Mouse (Mus musculus) small intestine, adult 2 months (tissue): ENCODE measurements around the gene Hadha.

Source experiments
- CTCF ChIP-seq: fragments of 200-500 bp; IDR thresholded peaks from 2 replicates; pipeline ENCODE4 v1.5.1; 2012; ENCODE audit warnings: low read depth, mild to moderate bottlenecking, control low read depth, inconsistent platforms, low read length, moderate library complexity, mixed read lengths; ENCODE audit not compliant: insufficient replicate concordance, insufficient read length; ENCODE audit errors: extremely low read depth
- POLR2A ChIP-seq: fragments of 200-500 bp; IDR thresholded peaks from 2 replicates; pipeline ENCODE4 v1.6.1; 2012; ENCODE audit warnings: low read depth, mild to moderate bottlenecking, control low read depth, inconsistent platforms, low read length, moderate library complexity

- TF ChIP-seq POLR2A: no peak
- TF ChIP-seq CTCF: no peak
Observed at GRCm38 (mm10) chr5:30201521-30201920, 46.6 kb upstream of the Hadha start.
